Mouse (Mus musculus) MEL (cell line): ENCODE measurements around the gene Raph1. TPM values are rescaled to one million over a fixed set of nuclear protein-coding genes. Genes with fewer than 3 reads are reported as not detected.

Source experiments
- DNase-seq: peaks from one replicate; pipeline ENCODE4 v3.0.0; 2011; ENCODE audit warnings: low read depth, low spot score
- H3K27ac ChIP-seq: 2 replicates; pipeline ENCODE4 v1.5.1; 2012; ENCODE audit warnings: low read depth, mild to moderate bottlenecking, control low read depth, low read length, moderate library complexity; ENCODE audit not compliant: control insufficient read depth
- H3K27me3 ChIP-seq, 2 experiments: fragments of 150-350 bp in 1 of 2; sonication (generic) in 1 of 2; 2 replicates each; pipeline ENCODE4 v1.6.1; 2012; ENCODE audit warnings: low read length in 2 of 2, mild to moderate bottlenecking in 2 of 2, improper control_type of control experiment in 1 of 2, moderate library complexity in 1 of 2; ENCODE audit not compliant: insufficient read depth in 2 of 2, control insufficient read depth in 1 of 2
- H3K36me3 ChIP-seq, 2 experiments: 2 replicates each; pipeline ENCODE4 v1.6.1; 2012 to 2014; ENCODE audit warnings: low read length in 2 of 2, improper control_type of control experiment in 1 of 2, inconsistent platforms in 1 of 2, mild to moderate bottlenecking in 1 of 2; ENCODE audit not compliant: insufficient read depth in 2 of 2, control insufficient read depth in 1 of 2
- H3K4me1 ChIP-seq, 2 experiments: fragments of 150-350 bp in 1 of 2; sonication (generic) in 1 of 2; 2 replicates each; pipeline ENCODE4 v1.6.1; 2012; ENCODE audit warnings: low read length in 2 of 2, improper control_type of control experiment in 1 of 2, mild to moderate bottlenecking in 1 of 2; ENCODE audit not compliant: insufficient read depth in 2 of 2, control insufficient read depth in 1 of 2
- H3K4me3 ChIP-seq, 2 experiments: fragments of 150-350 bp in 1 of 2; sonication (generic) in 1 of 2; 2 replicates each; pipeline ENCODE4 v1.5.1; 2012; ENCODE audit warnings: low read depth in 2 of 2, low read length in 2 of 2, mild to moderate bottlenecking in 2 of 2, moderate library complexity in 2 of 2, control low read depth in 1 of 2, improper control_type of control experiment in 1 of 2; ENCODE audit not compliant: control insufficient read depth in 1 of 2, insufficient read depth in 1 of 2
- H3K79me2 ChIP-seq: 2 replicates; pipeline ENCODE4 v1.6.1; 2012; ENCODE audit warnings: mild to moderate bottlenecking, low read length, moderate library complexity; ENCODE audit not compliant: control insufficient read depth, poor library complexity, insufficient read depth
- H3K9ac ChIP-seq: 2 replicates; pipeline ENCODE4 v1.6.1; 2012; ENCODE audit warnings: low read depth, mild to moderate bottlenecking, control low read depth, low read length, moderate library complexity; ENCODE audit not compliant: control insufficient read depth, poor library complexity, severe bottlenecking
- H3K9me3 ChIP-seq: fragments of 150-350 bp; sonication (generic); replicated peaks from 2 replicates; pipeline ENCODE4 v1.6.1; 2012; ENCODE audit warnings: mild to moderate bottlenecking, low read length, improper control_type of control experiment, moderate library complexity; ENCODE audit not compliant: insufficient read depth
- CHD1 ChIP-seq: IDR thresholded peaks from 2 replicates; pipeline ENCODE4 v1.6.1; 2012; ENCODE audit warnings: low read depth, mild to moderate bottlenecking, inconsistent platforms, low read length, improper control_type of control experiment
- E2F4 ChIP-seq: IDR thresholded peaks from 2 replicates; pipeline ENCODE4 v1.6.1; 2011; ENCODE audit warnings: low read depth, low read length, improper control_type of control experiment, borderline replicate concordance
- EP300 ChIP-seq, 2 experiments: IDR thresholded peaks; 2 replicates each; pipeline ENCODE4 v1.6.1; 2011; ENCODE audit warnings: improper control_type of control experiment in 2 of 2, low read length in 2 of 2, low read depth in 1 of 2, mild to moderate bottlenecking in 1 of 2
- ETS1 ChIP-seq: IDR thresholded peaks from 2 replicates; pipeline ENCODE4 v1.6.1; 2012; ENCODE audit warnings: low read depth, mild to moderate bottlenecking, inconsistent platforms, low read length, improper control_type of control experiment, moderate library complexity
- JUND ChIP-seq: IDR thresholded peaks from 2 replicates; pipeline ENCODE4 v1.6.1; 2011; ENCODE audit warnings: low read depth, mild to moderate bottlenecking, improper control_type of control experiment, low read length
- KAT2A ChIP-seq: conservative IDR thresholded peaks from 2 replicates; pipeline ENCODE4 v1.6.1; 2012; ENCODE audit warnings: low read depth, low read length, improper control_type of control experiment, inconsistent platforms
- MAX ChIP-seq: IDR thresholded peaks from 2 replicates; pipeline ENCODE4 v1.6.1; 2011; ENCODE audit warnings: low read length, improper control_type of control experiment
- MYC ChIP-seq: IDR thresholded peaks from 2 replicates; pipeline ENCODE4 v1.6.1; 2011; ENCODE audit warnings: low read depth, mild to moderate bottlenecking, low read length, improper control_type of control experiment, moderate library complexity
- NELFE ChIP-seq: IDR thresholded peaks from 2 replicates; pipeline ENCODE4 v1.6.1; 2011; ENCODE audit warnings: low read depth, low read length, improper control_type of control experiment
- RCOR1 ChIP-seq: IDR thresholded peaks from 2 replicates; pipeline ENCODE4 v1.6.1; 2012; ENCODE audit warnings: low read depth, mild to moderate bottlenecking, inconsistent platforms, low read length, improper control_type of control experiment
- SMC3 ChIP-seq: IDR thresholded peaks from 2 replicates; pipeline ENCODE4 v1.6.1; 2011; ENCODE audit warnings: low read depth, low read length, improper control_type of control experiment
- TAL1 ChIP-seq: IDR thresholded peaks from 2 replicates; pipeline ENCODE4 v1.6.1; 2012; ENCODE audit warnings: mild to moderate bottlenecking, inconsistent platforms, low read length, moderate library complexity, mixed read lengths
- USF1 ChIP-seq: IDR thresholded peaks from 2 replicates; pipeline ENCODE4 v1.6.1; 2014; ENCODE audit warnings: low read depth, mild to moderate bottlenecking, inconsistent platforms, low read length, improper control_type of control experiment, moderate library complexity
- ZKSCAN1 ChIP-seq: IDR thresholded peaks from 2 replicates; pipeline ENCODE4 v1.6.1; 2012; ENCODE audit warnings: low read depth, mild to moderate bottlenecking, inconsistent platforms, low read length, improper control_type of control experiment, moderate library complexity
- polyA plus RNA-seq, 2 experiments: library from polyadenylated mRNA; stranded (reverse) in 1 of 2; unstranded in 1 of 2; fragments of >175 nt in 1 of 2; fragments of >200 nt in 1 of 2; gene quantifications; 2 replicates each; pipeline versions ENCODE4 v1.2.1 to v1.2.4; 2012; ENCODE audit warnings: low replicate concordance in 2 of 2, low read depth in 1 of 2; ENCODE audit not compliant: insufficient read length in 2 of 2, insufficient read depth in 1 of 2, missing spikeins in 1 of 2
- total RNA-seq: library from RNA; depleted of rRNA; stranded (reverse); fragments of 300-350 nt; gene quantifications from 2 replicates; pipeline ENCODE4 v1.2.3, GENCODE M21; 2012

Raph1 gene
- total and polyA plus RNA-seq, 3 experiments, result 0.42 to 0.67 TPM; not detected in 1

DNA sequence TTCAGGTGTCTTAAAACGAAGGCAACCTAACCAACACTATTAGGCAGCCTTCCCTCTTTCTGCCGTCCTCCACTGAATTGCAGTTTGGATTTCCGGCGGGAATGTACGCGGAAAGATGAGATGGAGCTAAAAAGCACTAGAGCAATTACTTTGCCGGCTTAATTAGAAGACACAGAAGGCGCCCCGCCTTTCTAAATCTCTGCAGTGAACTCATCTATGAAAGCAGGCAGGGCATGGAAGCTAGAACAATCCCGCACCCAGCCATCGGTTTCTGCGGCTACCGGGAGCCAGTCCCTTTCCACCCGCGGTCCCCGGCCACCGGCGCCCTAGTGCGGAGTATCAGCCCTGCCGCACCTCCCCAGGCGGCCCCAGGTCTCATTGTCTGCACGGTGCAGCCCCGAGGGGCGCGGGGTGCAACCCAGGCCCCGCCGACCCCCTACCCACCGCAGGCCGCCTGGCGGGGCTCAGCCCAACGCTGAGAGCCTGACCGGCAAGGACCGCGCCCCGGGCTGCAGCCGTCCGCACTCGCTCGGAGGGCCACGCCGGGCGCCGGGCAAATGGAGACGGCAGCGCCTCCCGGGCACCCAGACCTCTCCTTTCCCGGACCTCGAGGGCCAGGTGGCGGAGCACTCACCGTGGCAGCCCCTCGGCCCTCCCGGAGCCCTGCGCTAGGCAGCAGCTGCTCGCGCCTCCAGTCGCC is 823 bp downstream of the Raph1 start (continued):
- TF ChIP-seq EP300 (IDR thresholded peaks at IDR 0.05; ENCODE audit: low read depth in 1 of 2, low read length in 2 of 2) (no peak), SMC3 (no peak)

DNA sequence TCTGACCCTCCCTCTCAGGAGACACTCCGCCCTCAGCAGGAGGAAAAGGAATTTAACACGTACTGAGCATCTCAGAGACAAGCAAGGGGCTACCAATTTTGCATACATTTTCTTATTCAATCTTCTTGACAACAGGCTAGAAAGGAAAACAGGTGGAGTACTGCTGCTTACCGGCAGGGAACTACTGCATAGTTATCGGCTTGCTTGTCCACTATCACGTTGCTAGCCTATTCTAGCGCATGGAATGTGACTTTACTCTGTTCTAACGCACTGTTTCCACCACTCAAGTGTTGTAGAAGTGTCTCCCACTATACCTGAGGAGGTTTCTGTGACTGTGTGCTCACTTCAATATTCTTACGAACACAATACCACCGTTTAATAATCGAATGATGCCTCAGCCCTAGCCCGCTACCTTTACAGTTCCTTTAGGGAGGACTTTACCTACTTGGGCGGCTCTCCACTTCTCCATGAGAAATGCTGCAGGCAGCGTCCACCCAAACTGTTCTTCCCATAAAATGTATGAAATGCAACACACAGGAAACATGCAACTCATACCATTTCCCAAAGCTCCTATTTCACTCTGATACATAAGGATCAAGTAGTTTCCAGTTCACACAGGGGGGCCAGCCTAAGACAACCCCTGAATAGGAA is 1.5 kb downstream of the Raph1 start:
- Histone ChIP-seq H3K4me1 (no peaks in the 10 kb centered on the region), H3K9me3 (no peaks in the 10 kb centered on the region), H3K79me2 (no peaks in the 10 kb centered on the region), H3K27ac (no peak overlapping the region), H3K9ac (no peak overlapping the region), H3K27me3 (peaks cover 0 to 2% of the 10 kb centered on the region in 2 experiments; a peak in 2 of 4 replicates), H3K4me3 (no peak overlapping the region), H3K36me3 (no peaks in the 10 kb centered on the region)
- TF ChIP-seq NELFE (no peak), ZKSCAN1 (no peak), EP300 (IDR thresholded peaks at IDR 0.05; ENCODE audit: low read depth in 1 of 2, low read length in 2 of 2) (no peak)
- no peak for DNase-seq

DNA sequence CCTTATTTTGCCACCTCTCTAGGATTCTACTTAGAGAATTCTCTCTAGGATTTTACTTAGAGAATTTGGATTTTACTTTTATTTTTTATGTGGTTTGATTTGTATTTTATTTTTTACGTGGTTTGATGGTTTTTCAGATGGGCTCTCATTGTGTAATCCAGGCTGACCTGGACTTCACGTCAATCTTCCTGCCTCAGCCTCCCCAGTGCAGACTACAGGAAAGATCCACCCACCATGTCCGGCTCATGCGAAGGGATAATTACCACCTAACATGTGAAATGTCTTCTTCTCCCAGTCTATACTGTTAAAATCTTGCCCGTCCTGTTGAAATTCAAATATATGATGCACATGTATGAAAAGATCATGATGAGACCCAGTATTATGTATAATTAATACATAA is 2.2 kb downstream of the Raph1 start:
- no peaks in the 10 kb centered on the region for H3K36me3 ChIP-seq
- no peak for DNase-seq
- no peak overlapping the region for H3K4me3 ChIP-seq
- H3K27ac ChIP-seq, result no peak overlapping the region
- no peak overlapping the region for H3K9ac ChIP-seq
- TF ChIP-seq ETS1, result no peak
- TF ChIP-seq CHD1, result no peak
- no peak for TF ChIP-seq MYC
- TF ChIP-seq JUND, result no peak
- TF ChIP-seq E2F4, result no peak
- no peak for TF ChIP-seq MAX
- TF ChIP-seq, all 39 proteins: peak for 0
- Histone ChIP-seq H3K9me3 (no peaks in the 10 kb centered on the region), H3K27me3 (peaks cover 0 to 2% of the 10 kb centered on the region in 2 experiments; a peak in 2 of 4 replicates), H3K4me1 (no peaks in the 10 kb centered on the region), H3K79me2 (no peaks in the 10 kb centered on the region)

DNA sequence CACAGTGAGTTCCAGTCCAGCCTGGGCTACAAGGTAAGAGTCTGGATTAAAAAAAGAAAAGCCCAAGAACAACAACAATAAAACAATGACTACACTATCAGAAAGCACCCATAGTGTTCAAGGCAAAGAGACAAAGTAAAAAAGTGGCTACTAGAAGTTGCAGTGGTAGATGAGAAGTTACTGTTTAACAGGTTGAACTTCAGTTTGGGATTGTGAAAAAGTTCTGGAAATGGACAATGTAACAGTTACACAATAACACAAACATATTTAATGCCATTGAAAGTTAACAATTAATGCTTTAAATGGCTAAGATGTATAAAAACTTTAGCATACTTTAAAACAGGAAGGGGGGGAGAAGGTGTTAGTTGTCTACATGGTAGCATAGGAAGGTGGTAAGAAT is 3.9 kb downstream of the Raph1 start:
- no peak for DNase-seq
- Histone ChIP-seq H3K9ac (no peak overlapping the region), H3K27me3 (peaks cover 0 to 2% of the 10 kb centered on the region in 2 experiments; a peak in 2 of 4 replicates), H3K9me3 (no peaks in the 10 kb centered on the region), H3K4me3 (no peak overlapping the region), H3K79me2 (no peaks in the 10 kb centered on the region), H3K36me3 (no peaks in the 10 kb centered on the region), H3K27ac (no peak overlapping the region), H3K4me1 (no peaks in the 10 kb centered on the region)
- no peak for TF ChIP-seq USF1
- TF ChIP-seq RCOR1, result no peak
- no peak for TF ChIP-seq ETS1
- no peak for TF ChIP-seq TAL1
- TF ChIP-seq KAT2A, result no peak
